Mouse (Mus musculus) neural tube, embryonic 15.5 days (tissue): Measurements from ENCODE around the gene Tnfrsf25. TPM values are rescaled to one million over a fixed set of nuclear protein-coding genes. Genes with fewer than 3 reads are reported as not detected.

Experiments
- ATAC-seq: fragments of 200-750 bp; cut with Nextera tagmentation; 2 replicates; pipeline ENCODE4 v1.8.0; 2017; ENCODE audit warnings: mild to moderate bottlenecking, moderate TSS enrichment, moderate library complexity; ENCODE audit not compliant: low FRiP score
- H3K27ac ChIP-seq: fragments of 300-500 bp; sonication (generic); replicated peaks from 2 replicates; pipeline ENCODE4 v1.5.1; 2015; ENCODE audit warnings: mild to moderate bottlenecking, inconsistent platforms
- H3K27me3 ChIP-seq: fragments of 300-500 bp; sonication (generic); replicated peaks from 2 replicates; pipeline ENCODE4 v1.6.1; 2015; ENCODE audit warnings: inconsistent platforms
- H3K36me3 ChIP-seq: fragments of 300-500 bp; sonication (generic); 2 replicates; pipeline ENCODE4 v1.6.1; 2015; ENCODE audit warnings: inconsistent platforms
- H3K4me1 ChIP-seq: fragments of 300-500 bp; sonication (generic); 2 replicates; pipeline ENCODE4 v1.6.1; 2015; ENCODE audit warnings: inconsistent platforms
- H3K4me2 ChIP-seq: fragments of 300-500 bp; sonication (generic); 2 replicates; pipeline ENCODE4 v1.6.1; 2015; ENCODE audit warnings: inconsistent platforms, mild to moderate bottlenecking, moderate library complexity
- H3K4me3 ChIP-seq: fragments of 300-500 bp; sonication (generic); replicated peaks from 2 replicates; pipeline ENCODE4 v1.5.1; 2015; ENCODE audit warnings: mild to moderate bottlenecking, inconsistent platforms
- H3K9ac ChIP-seq: fragments of 300-500 bp; sonication (generic); replicated peaks from 2 replicates; pipeline ENCODE4 v1.6.1; 2015; ENCODE audit warnings: mild to moderate bottlenecking, inconsistent platforms
- H3K9me3 ChIP-seq: fragments of 300-500 bp; sonication (generic); replicated peaks from 2 replicates; pipeline ENCODE4 v1.6.1; 2016; ENCODE audit warnings: inconsistent platforms
- WGBS: fragments of 180-500 bp; shearing (Covaris S2); methylation state at CpG from one replicate; pipeline ENCODE4 v1.1.7; 2015; ENCODE audit warnings: mixed read lengths; 5-methylcytosine and 5-hydroxymethylcytosine counted together
- polyA plus RNA-seq: library from polyadenylated mRNA; unstranded; fragments of >200 nt; fragmentation: Nextera tagmentation; extraction: Ambion mirVana; gene quantifications from 2 replicates; pipeline ENCODE4 v1.2.1, GENCODE M21; 2015

Gene Tnfrsf25
- polyA plus RNA-seq, 1 experiment from 2014 or later = 1.2 TPM

DNA sequence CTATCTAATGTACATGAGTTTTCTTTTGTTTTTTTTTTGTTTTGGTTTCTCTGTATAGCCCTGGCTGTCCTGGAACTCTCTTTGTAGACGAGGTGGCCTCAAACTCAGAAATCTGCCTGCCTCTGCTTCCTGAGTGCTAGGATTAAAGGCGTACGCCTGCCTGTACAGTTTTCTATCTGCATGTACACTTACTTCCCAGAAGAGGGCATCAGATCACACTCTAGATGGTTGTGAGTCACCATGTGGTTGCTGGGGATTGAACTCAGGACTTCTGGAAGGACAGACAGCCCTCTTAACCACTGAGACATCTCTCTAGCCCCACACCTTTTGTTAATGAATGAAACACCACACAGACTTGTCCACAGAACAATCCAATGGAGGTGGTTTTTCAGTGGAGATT, 36.5 kb upstream of the Tnfrsf25 start:
- no peaks in the 10 kb centered on the region for H3K36me3 ChIP-seq
- H3K4me2 ChIP-seq = no peak overlapping the region
- H3K9me3 ChIP-seq = no peaks in the 10 kb centered on the region
- H3K27ac ChIP-seq = no peak overlapping the region
- H3K27me3 ChIP-seq = no peaks in the 10 kb centered on the region
- no peaks in the 10 kb centered on the region for H3K4me1 ChIP-seq
- H3K9ac ChIP-seq = no peak overlapping the region
- H3K4me3 ChIP-seq = no peak overlapping the region
- ATAC-seq = no peak
- WGBS = 96% methylated on average over 3 of the region's 3 CpGs

DNA sequence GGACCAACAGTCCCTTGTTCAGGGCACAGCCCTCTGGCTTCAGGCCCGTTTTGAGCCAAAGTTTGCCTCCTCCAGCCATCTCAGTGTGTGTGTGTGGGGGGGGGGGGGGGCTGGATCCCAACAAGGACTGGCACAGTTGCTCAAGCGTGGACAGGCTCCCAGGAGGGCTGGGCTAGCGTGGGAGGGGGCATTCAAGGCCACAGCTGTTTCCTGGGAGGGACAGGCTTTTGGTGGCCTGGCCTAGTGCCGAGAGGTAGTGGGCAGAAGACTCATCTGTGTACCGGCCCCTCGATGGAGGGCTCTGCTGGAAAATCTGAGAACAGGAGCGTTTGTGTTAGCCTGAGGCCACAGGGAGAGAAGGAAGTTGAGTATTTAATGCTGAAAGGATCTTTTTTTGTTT, 35.8 kb upstream of the Tnfrsf25 start:
- H3K27ac ChIP-seq = no peak overlapping the region
- no peak overlapping the region for H3K9ac ChIP-seq
- H3K9me3 ChIP-seq = no peaks in the 10 kb centered on the region
- 69% methylated on average over 7 of the region's 7 CpGs for WGBS
- no peak overlapping the region for H3K4me3 ChIP-seq
- 0 out of 2 replicates have a peak, but pooled peaks cover under 1% of the 10 kb centered on the region for H3K27me3 ChIP-seq
- no peak overlapping the region for H3K4me2 ChIP-seq
- H3K36me3 ChIP-seq = no peaks in the 10 kb centered on the region
- no peaks in the 10 kb centered on the region for H3K4me1 ChIP-seq
- ATAC-seq = no peak

DNA sequence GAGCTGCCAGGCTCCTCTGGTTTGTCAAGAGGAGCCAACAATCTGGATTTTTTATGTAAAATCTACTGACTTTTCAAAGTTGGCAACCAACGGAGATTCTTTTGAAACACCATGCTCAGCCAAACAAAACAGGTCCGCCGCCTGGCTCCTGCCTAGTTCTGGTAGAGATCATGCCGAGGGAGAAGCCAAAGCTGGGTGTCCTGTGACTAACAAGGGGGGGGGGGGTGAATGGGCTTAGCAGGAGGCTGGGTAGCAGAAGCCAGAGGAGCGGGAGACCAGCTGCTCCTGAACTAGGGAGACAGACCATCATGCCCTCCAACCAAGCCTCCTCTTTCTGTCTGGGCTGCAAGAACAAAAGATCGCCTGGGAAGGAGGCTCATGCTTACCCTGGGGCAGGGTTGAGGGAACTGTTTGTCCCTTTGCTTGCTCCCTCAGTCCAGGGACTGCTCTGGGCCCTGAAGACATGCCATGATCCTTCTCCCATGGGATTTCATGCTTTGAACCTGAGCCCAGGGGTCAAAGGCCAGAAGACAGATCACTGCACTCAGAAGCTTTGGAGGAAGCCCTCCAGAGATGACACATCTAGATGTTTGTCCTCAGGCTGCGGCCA, 32.0 kb upstream of the Tnfrsf25 start:
- H3K27ac ChIP-seq = no peak overlapping the region
- H3K4me2 ChIP-seq = no peak overlapping the region
- 71% methylated on average over 7 of the region's 7 CpGs for WGBS
- H3K9ac ChIP-seq = no peak overlapping the region
- H3K4me3 ChIP-seq = no peak overlapping the region
- H3K9me3 ChIP-seq = no peaks in the 10 kb centered on the region
- H3K36me3 ChIP-seq = no peaks in the 10 kb centered on the region
- peaks cover 6% of the 10 kb centered on the region; the same call in 1 of the 2 replicates for H3K27me3 ChIP-seq
- peaks cover 26% of the 10 kb centered on the region for H3K4me1 ChIP-seq
- ATAC-seq = no peak

- no peak overlapping the region for H3K4me3 ChIP-seq
- WGBS = 86% methylated on average over 7 of the region's 7 CpGs
- no peak for ATAC-seq
Measured at GRCm38 (mm10) chr4:152084616-152085015, 31.1 kb upstream of the Tnfrsf25 start.

DNA sequence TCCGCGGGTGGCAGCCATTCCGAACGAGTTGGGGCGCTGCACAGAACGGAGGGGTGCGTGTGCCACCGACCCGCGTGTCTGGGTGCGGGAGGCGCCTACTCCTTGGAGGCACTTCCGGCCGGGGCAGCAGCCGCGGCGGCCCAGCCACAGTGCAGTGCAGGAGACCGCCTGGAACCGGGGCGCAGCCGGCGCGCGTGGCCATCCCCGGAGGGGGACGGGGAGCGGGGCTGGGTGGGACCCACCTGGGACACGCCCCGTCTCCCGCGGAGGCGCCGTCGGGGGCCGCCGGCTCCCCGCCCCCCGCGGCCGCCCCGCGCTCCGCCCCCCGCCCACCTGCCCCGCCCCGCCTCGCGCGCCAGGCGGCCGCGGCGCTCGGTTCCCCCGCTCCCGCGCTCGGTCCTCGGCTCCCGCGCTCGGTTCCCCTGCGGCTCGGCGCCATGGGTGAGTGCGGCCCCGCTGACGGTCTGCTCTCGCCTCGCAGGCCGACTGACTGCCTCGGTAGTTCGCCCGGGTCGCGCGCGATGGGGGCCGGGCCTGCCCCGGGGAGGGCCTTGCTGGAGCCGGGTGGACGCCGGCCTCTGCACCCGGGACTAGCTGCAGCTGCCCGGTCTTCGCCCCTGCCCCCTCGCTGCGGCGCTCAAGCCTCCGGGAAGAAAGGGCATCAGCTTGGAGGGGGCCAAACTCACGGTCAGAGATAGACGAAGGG, 29.1 kb upstream of the Tnfrsf25 start:
- Histone ChIP-seq H3K9ac (peak overlapping the region; percentile 86), H3K4me3 (peak overlapping the region; percentile 70)

More at GRCm38 (mm10) chr4:152084616-152085015, 31.1 kb upstream of the Tnfrsf25 start:
- H3K4me1 ChIP-seq = peaks cover 30% of the 10 kb centered on the region
- no peak overlapping the region for H3K9ac ChIP-seq
- H3K4me2 ChIP-seq = no peak overlapping the region
- H3K27me3 ChIP-seq = peaks cover 6% of the 10 kb centered on the region; the same call in 1 of the 2 replicates
- no peaks in the 10 kb centered on the region for H3K36me3 ChIP-seq
- no peaks in the 10 kb centered on the region for H3K9me3 ChIP-seq
- no peak overlapping the region for H3K27ac ChIP-seq

GRCm38 (mm10) chr4:152087211-152088081, 28.3 kb upstream of the Tnfrsf25 start:
- 0 out of 2 replicates have a peak, but pooled peaks have one; percentile 26 for ATAC-seq
- no peaks in the 10 kb centered on the region for H3K9me3 ChIP-seq
- peak overlapping the region; percentile 86 for H3K9ac ChIP-seq
- H3K4me2 ChIP-seq = peak overlapping the region; percentile 91
- no peaks in the 10 kb centered on the region for H3K36me3 ChIP-seq
- H3K4me1 ChIP-seq = peaks cover 30% of the 10 kb centered on the region
- WGBS = 4% methylated on average over 12 of the region's 12 CpGs
- H3K27ac ChIP-seq = peak overlapping the region; percentile 41
- H3K27me3 ChIP-seq = peaks cover 6% of the 10 kb centered on the region; the same call in 1 of the 2 replicates
- peak overlapping the region; percentile 70 for H3K4me3 ChIP-seq

More for the DNA sequence above, 29.1 kb upstream of the Tnfrsf25 start:
- H3K27me3 ChIP-seq = peaks cover 6% of the 10 kb centered on the region; the same call in 1 of the 2 replicates
- peaks cover 30% of the 10 kb centered on the region for H3K4me1 ChIP-seq
- ATAC-seq = peak; percentile 74
- WGBS = under 1% methylated on average over 61 of the region's 92 CpGs
- H3K4me2 ChIP-seq = peak overlapping the region; percentile 91
- peak overlapping the region; percentile 41; the same call in 1 of the 2 replicates for H3K27ac ChIP-seq
- no peaks in the 10 kb centered on the region for H3K9me3 ChIP-seq
- no peaks in the 10 kb centered on the region for H3K36me3 ChIP-seq

DNA sequence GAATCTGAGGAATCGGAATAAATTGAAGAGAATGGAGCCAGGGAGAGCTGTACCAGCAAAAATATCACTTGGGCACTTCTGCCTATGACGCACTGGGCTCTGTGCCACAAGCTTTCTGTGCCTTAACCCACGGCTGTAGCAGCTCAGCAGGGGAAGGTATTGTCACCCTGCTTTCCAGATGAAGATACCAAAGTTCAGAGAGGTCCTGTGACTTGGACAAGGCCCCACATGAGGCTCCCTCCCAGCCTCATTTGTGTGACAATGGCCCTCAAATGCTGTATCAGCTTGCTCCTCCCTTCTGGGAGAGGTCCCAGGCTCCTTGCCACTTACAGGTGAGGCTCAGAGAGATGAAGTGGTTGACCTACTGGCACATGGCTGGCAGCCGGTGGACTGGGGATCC, 27.6 kb upstream of the Tnfrsf25 start:
- no peak for ATAC-seq
- Histone ChIP-seq H3K4me1 (peaks cover 36% of the 10 kb centered on the region), H3K36me3 (no peaks in the 10 kb centered on the region), H3K9me3 (no peaks in the 10 kb centered on the region), H3K27ac (no peak overlapping the region; the same call in 1 of the 2 replicates), H3K27me3 (peaks cover 6% of the 10 kb centered on the region; the same call in 1 of the 2 replicates), H3K9ac (no peak overlapping the region), H3K4me2 (peak overlapping the region; percentile 91), H3K4me3 (no peak overlapping the region)
- WGBS = 29% methylated on average over 4 of the region's 4 CpGs

GRCm38 (mm10) chr4:152088556-152089120, 27.1 kb upstream of the Tnfrsf25 start:
- Histone ChIP-seq H3K27me3 (peaks cover 6% of the 10 kb centered on the region; the same call in 1 of the 2 replicates), H3K4me2 (peak overlapping the region; percentile 91), H3K9me3 (no peaks in the 10 kb centered on the region), H3K4me3 (no peak overlapping the region), H3K36me3 (no peaks in the 10 kb centered on the region), H3K27ac (no peak overlapping the region; the same call in 1 of the 2 replicates), H3K9ac (no peak overlapping the region), H3K4me1 (peaks cover 36% of the 10 kb centered on the region)
- WGBS = 40% methylated on average over 8 of the region's 8 CpGs
- ATAC-seq = no peak

- no peak for ATAC-seq
- 89% methylated on average over 9 of the region's 9 CpGs for WGBS
Measured at GRCm38 (mm10) chr4:152090191-152090590, 25.5 kb upstream of the Tnfrsf25 start.

GRCm38 (mm10) chr4:152092751-152093293, 22.9 kb upstream of the Tnfrsf25 start:
- H3K27ac ChIP-seq = no peak overlapping the region
- H3K4me1 ChIP-seq = peaks cover 23% of the 10 kb centered on the region
- H3K9me3 ChIP-seq = no peaks in the 10 kb centered on the region
- H3K9ac ChIP-seq = 0 out of 2 replicates have a peak overlapping the region, but pooled peaks have one; percentile 7
- no peak overlapping the region for H3K4me3 ChIP-seq
- no peaks in the 10 kb centered on the region for H3K27me3 ChIP-seq
- H3K4me2 ChIP-seq = no peak overlapping the region
- ATAC-seq = no peak
- H3K36me3 ChIP-seq = no peaks in the 10 kb centered on the region
- WGBS = 56% methylated on average over 8 of the region's 8 CpGs

More at GRCm38 (mm10) chr4:152090191-152090590, 25.5 kb upstream of the Tnfrsf25 start:
- Histone ChIP-seq H3K9me3 (no peaks in the 10 kb centered on the region), H3K36me3 (no peaks in the 10 kb centered on the region), H3K27ac (no peak overlapping the region), H3K4me1 (peaks cover 36% of the 10 kb centered on the region), H3K4me3 (no peak overlapping the region), H3K9ac (no peak overlapping the region), H3K27me3 (peaks cover 3% of the 10 kb centered on the region; the same call in 1 of the 2 replicates), H3K4me2 (no peak overlapping the region)

- Histone ChIP-seq H3K4me3 (no peak overlapping the region), H3K36me3 (no peaks in the 10 kb centered on the region), H3K9me3 (no peaks in the 10 kb centered on the region), H3K4me1 (peaks cover 10% of the 10 kb centered on the region; the same call in 1 of the 2 replicates), H3K27ac (no peak overlapping the region), H3K27me3 (no peaks in the 10 kb centered on the region), H3K4me2 (no peak overlapping the region), H3K9ac (no peak overlapping the region)
- WGBS = 91% methylated on average over 12 of the region's 12 CpGs
- no peak for ATAC-seq
Measured at GRCm38 (mm10) chr4:152094233-152094632, 21.5 kb upstream of the Tnfrsf25 start.
